Mouse (Mus musculus): Measurements from ENCODE around the gene Rap1gap2. TPM values are rescaled to one million over a fixed set of nuclear protein-coding genes. Genes with fewer than 3 reads are reported as not detected.
A peak's percentile ranks its signal among the peaks of the same experiment; 100 is the strongest.

Gene Rap1gap2
- polyA plus RNA-seq, 1 experiment from 2014 or later: 0.75 TPM

DNA sequence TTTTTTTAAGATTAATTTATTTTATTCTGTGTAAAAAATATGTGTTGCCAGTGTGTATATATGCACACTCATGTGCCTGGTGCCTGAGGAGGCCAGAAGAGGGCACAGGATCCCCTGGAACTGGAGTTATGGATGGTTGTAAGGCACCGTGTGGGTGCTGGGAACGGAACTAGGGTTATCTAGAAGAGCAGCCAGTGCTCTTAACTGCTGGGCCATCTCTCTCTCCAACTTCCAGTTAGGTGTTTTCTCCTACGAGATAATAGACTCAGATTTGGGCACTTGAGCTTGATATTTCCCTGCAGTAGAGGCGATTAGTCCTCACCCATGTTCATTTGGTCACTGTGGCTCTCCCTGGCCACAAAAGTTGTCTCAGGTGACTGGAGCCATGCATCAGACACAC, 49.3 kb downstream of the Rap1gap2 start:
- H3K36me3 ChIP-seq (replicated peaks; ENCODE audit: insufficient read depth, low read length): no peaks in the 10 kb centered on the region
- no peak overlapping the region for H3K9ac ChIP-seq (replicated peaks)
- WGBS (ENCODE audit: insufficient replicate concordance): 82% methylated on average over 4 of the region's 4 CpGs
- H3K4me1 ChIP-seq (ENCODE audit: insufficient read depth): peaks cover 23% of the 10 kb centered on the region
- DNase-seq: no peak
- H3K4me3 ChIP-seq (ENCODE audit: low read depth, low read length): no peak overlapping the region
- 0 out of 2 replicates have a peak overlapping the region, but pooled peaks have one; percentile 4 for H3K27ac ChIP-seq (ENCODE audit: low read depth)
- H3K9me3 ChIP-seq (ENCODE audit: low read length): no peaks in the 10 kb centered on the region
- no peak for ATAC-seq
- no peak overlapping the region for H3K4me2 ChIP-seq (ENCODE audit: low read depth, low read length)
- no peaks in the 10 kb centered on the region for H3K27me3 ChIP-seq (ENCODE audit: insufficient read depth, low read length)
- TF ChIP-seq CTCF (IDR thresholded peaks at IDR 0.05; ENCODE audit: low read depth) (no peak), EP300 (IDR thresholded peaks at IDR 0.05; ENCODE audit: low read depth) (no peak)

DNA sequence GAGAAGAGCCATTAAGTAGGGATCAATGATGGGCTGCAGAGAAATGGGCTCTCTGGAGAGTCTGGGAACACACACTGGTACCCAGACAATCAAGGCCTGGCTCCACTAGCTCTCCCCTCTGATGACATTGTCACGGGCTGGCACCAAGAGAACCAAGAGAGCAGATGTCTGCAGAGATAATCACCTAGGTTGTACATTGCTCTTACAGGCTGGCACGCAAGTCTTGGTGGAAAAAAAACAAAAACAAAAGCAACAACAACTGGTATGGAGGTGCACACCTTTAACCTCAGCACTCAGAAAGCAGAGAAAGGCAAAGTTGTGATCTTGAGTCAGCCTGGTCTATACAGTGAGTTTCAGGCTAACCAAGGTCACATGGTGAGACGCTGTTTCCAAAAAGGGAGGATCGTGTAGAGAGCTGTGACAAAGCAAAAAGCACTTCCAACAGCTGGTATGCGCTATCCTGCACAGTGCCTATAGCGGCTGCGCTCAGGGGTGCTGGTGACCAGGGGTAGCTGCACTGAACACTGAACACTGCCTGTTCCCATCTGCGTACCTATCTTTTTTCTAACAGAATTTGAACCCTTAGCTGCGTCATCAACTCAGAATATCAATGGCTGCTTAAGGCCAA, 50.0 kb downstream of the Rap1gap2 start:
- 49% methylated on average over 9 of the region's 9 CpGs for WGBS (ENCODE audit: insufficient replicate concordance)
- peak; percentile 88 for ATAC-seq
- Histone ChIP-seq H3K27ac (ENCODE audit: low read depth) (0 out of 2 replicates have a peak overlapping the region, but pooled peaks have one; percentile 4), H3K9me3 (ENCODE audit: low read length) (no peaks in the 10 kb centered on the region), H3K27me3 (ENCODE audit: insufficient read depth, low read length) (no peaks in the 10 kb centered on the region), H3K4me1 (ENCODE audit: insufficient read depth) (peaks cover 30% of the 10 kb centered on the region), H3K9ac (replicated peaks) (no peak overlapping the region), H3K36me3 (replicated peaks; ENCODE audit: insufficient read depth, low read length) (no peaks in the 10 kb centered on the region), H3K4me2 (ENCODE audit: low read depth, low read length) (peak overlapping the region; percentile 41), H3K4me3 (ENCODE audit: low read depth, low read length) (no peak overlapping the region)
- DNase-seq: peak; percentile 37
- TF ChIP-seq CTCF (IDR thresholded peaks at IDR 0.05; ENCODE audit: low read depth) (no peak; the same call in 1 of the 2 replicates), EP300 (IDR thresholded peaks at IDR 0.05; ENCODE audit: low read depth) (peak; percentile 75)

DNA sequence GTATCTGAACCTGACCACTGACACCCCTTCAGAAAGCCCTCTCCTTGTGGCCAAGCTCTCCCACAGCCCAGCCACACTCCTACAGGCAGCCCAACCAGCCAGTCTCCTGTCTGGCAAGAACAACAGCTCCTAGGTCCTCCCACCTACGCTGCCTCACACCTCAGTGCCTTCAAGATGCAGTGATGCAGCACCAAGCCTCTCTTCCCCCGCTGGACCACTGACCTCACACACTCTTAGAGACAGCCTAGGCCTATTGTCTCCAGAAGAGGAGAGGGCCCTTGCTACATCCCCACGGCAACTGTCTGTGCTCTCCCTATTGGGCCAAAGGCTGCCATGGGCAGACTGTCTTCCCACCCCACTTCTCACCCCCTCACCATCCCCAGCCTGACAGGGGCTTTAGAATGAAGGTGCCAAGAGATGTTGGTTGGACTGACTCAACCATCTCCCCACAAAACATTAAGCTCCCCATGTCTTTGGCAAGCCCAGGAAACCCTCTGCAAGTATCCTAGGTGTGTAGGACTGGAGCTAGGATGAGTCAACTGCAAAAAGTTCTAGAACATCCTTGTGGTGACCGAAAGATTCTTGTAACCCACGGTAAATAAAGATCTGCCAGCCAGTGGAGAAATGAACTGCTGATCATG, 50.8 kb downstream of the Rap1gap2 start:
- Histone ChIP-seq H3K36me3 (replicated peaks; ENCODE audit: insufficient read depth, low read length) (no peaks in the 10 kb centered on the region), H3K9ac (replicated peaks) (no peak overlapping the region), H3K4me1 (ENCODE audit: insufficient read depth) (peaks cover 38% of the 10 kb centered on the region), H3K27ac (ENCODE audit: low read depth) (no peak overlapping the region), H3K27me3 (ENCODE audit: insufficient read depth, low read length) (no peaks in the 10 kb centered on the region), H3K4me2 (ENCODE audit: low read depth, low read length) (peak overlapping the region; percentile 41; the same call in 1 of the 2 replicates), H3K9me3 (ENCODE audit: low read length) (no peaks in the 10 kb centered on the region), H3K4me3 (ENCODE audit: low read depth, low read length) (no peak overlapping the region)
- ATAC-seq: no peak
- no peak for TF ChIP-seq CTCF (IDR thresholded peaks at IDR 0.05; ENCODE audit: low read depth)
- TF ChIP-seq EP300 (IDR thresholded peaks at IDR 0.05; ENCODE audit: low read depth): no peak
- DNase-seq: no peak
- WGBS (ENCODE audit: insufficient replicate concordance): 80% methylated on average over 5 of the region's 5 CpGs

DNA sequence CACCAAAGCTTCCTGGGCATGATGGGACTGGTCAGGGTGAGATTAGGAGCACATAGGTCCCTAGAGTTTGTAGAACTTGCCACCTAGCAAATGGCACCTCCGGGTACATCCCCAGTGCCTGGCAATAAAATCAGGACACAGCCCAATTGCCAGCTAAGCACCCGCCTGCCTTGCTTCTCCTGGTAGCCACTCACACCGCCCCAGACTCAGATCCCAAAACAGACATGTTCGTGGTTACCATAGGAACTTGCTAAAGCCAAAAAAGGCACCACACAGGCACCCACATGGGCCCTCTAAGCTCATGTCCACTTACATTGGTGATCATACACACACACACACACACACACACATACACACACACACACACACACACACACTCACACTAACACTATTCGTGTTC, 51.8 kb downstream of the Rap1gap2 start:
- peaks cover 43% of the 10 kb centered on the region for H3K4me1 ChIP-seq (ENCODE audit: insufficient read depth)
- H3K9me3 ChIP-seq (ENCODE audit: low read length): no peaks in the 10 kb centered on the region
- DNase-seq (no peak), ATAC-seq (no peak)
- H3K4me3 ChIP-seq (ENCODE audit: low read depth, low read length): no peak overlapping the region
- H3K4me2 ChIP-seq (ENCODE audit: low read depth, low read length): no peak overlapping the region
- no peak overlapping the region for H3K27ac ChIP-seq (ENCODE audit: low read depth)
- TF ChIP-seq EP300 (IDR thresholded peaks at IDR 0.05; ENCODE audit: low read depth) (no peak), CTCF (IDR thresholded peaks at IDR 0.05; ENCODE audit: low read depth) (no peak)
- H3K27me3 ChIP-seq (ENCODE audit: insufficient read depth, low read length): no peaks in the 10 kb centered on the region
- H3K9ac ChIP-seq (replicated peaks): no peak overlapping the region
- H3K36me3 ChIP-seq (replicated peaks; ENCODE audit: insufficient read depth, low read length): no peaks in the 10 kb centered on the region
- 77% methylated on average over 5 of the region's 5 CpGs for WGBS (ENCODE audit: insufficient replicate concordance)

GRCm38 (mm10) chr11:74557456-74558230, 53.1 kb downstream of the Rap1gap2 start:
- ATAC-seq (no peak), DNase-seq (no peak)
- H3K27ac ChIP-seq (ENCODE audit: low read depth): 0 out of 2 replicates have a peak overlapping the region, but pooled peaks have one; percentile 16
- H3K9ac ChIP-seq (replicated peaks): no peak overlapping the region
- H3K4me1 ChIP-seq (ENCODE audit: insufficient read depth): peaks cover 43% of the 10 kb centered on the region
- H3K9me3 ChIP-seq (ENCODE audit: low read length): no peaks in the 10 kb centered on the region
- H3K36me3 ChIP-seq (replicated peaks; ENCODE audit: insufficient read depth, low read length): no peaks in the 10 kb centered on the region
- TF ChIP-seq EP300 (IDR thresholded peaks at IDR 0.05; ENCODE audit: low read depth): no peak
- no peak for TF ChIP-seq CTCF (IDR thresholded peaks at IDR 0.05; ENCODE audit: low read depth)
- WGBS (ENCODE audit: insufficient replicate concordance): 57% methylated on average over 11 of the region's 11 CpGs
- H3K4me2 ChIP-seq (ENCODE audit: low read depth, low read length): no peak overlapping the region
- H3K27me3 ChIP-seq (ENCODE audit: insufficient read depth, low read length): no peaks in the 10 kb centered on the region
- H3K4me3 ChIP-seq (ENCODE audit: low read depth, low read length): no peak overlapping the region

All from liver, postnatal 0 days (tissue).